ENCODE assay signal across 20 mouse cellular contexts in the genomic region with DNA sequence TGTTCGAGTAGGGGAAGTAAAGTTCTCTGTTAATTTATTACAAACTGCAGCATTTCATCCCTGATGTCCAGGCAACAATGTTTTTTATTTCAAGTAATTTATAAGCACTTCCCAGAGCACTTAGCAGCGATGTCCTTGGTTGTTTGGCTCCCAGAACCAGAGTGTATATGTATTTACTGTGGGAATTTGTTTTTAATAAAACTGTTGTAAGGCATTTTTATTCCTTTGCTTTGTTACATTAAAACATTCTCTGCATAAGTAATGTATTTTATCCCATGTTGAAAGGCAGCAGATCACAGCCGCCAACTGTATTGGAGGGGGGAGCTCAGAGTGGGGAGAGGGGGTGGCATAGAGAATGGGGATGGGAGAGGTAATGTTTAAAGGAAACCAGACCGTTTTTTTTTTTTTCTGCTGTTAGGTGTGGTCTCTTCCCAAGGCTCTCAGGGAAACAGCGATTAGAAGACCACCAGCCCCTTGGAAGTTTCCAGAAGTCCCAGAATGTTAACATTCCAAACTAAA.
DNase-seq lines count a peak whose midpoint lies in the region; ATAC-seq and TF ChIP-seq lines count a peak whose summit lies in the region.
"Had no signal": no experiment of that assay in that cellular context is flagged by ENCODE, and none has a peak within 500 bp of the region (broad histone marks: within the 10 kb centered on the region; RNA-seq: fewer than 3 reads in every experiment).

No protein-coding gene starts in this region.

- ATAC-seq in kidney, postnatal 0 days (replicated peaks; ENCODE audit: low FRiP score, low read depth) = no peak
- ATAC-seq in forebrain, embryonic 11.5 days (replicated peaks; ENCODE audit: low FRiP score) = no peak
- ATAC-seq in neural tube, embryonic 12.5 days (ENCODE audit: low FRiP score, low read depth) = 0 out of 2 replicates have a peak, but pooled peaks have one; percentile 43
- ATAC-seq: midbrain, embryonic 16.5 days had no signal

- no peak for TF ChIP-seq CTCF in kidney, postnatal 0 days (IDR thresholded peaks at IDR 0.05; ENCODE audit: low read depth)
- no peak for TF ChIP-seq CTCF in brain, embryonic 14.5 days (IDR thresholded peaks at IDR 0.05; ENCODE audit: borderline replicate concordance, extremely low read depth, insufficient read depth, insufficient read length)

- DNase-seq in kidney, postnatal 0 days (ENCODE audit: low spot score) = peak; percentile 44
- no peak for DNase-seq in kidney, adult 18-20 months
- peak; percentile 82 for DNase-seq in brain, embryonic 14.5 days (ENCODE audit: low read depth)
- no peak for DNase-seq in forebrain, embryonic 11.5 days (ENCODE audit: low spot score)
- DNase-seq in right cerebral cortex, postnatal 14 days = no peak
- DNase-seq in embryo, embryonic 11 days = no peak
- DNase-seq: cerebellum, adult 8-10 months; heart, adult 18-20 months; kidney, adult 11 months; kidney, postnatal 4 days; lung, postnatal 4 days; right cerebral cortex, postnatal 25 days; thymus, adult 18-20 months had no signal

- H3K9ac ChIP-seq in kidney, postnatal 0 days (ENCODE audit: low read depth, low read length) = no peak overlapping the region
- H3K9ac ChIP-seq in forebrain, embryonic 11.5 days (ENCODE audit: low read length) = no peak overlapping the region
- H3K9ac ChIP-seq in neural tube, embryonic 12.5 days = no peak overlapping the region
- H3K9ac ChIP-seq: heart, embryonic 13.5 days; liver, embryonic 14.5 days; lung, embryonic 15.5 days; stomach, embryonic 15.5 days had no signal

- WGBS in kidney, postnatal 0 days = 35% methylated on average over 5 of the region's 5 CpGs
- 21% methylated on average over 5 of the region's 5 CpGs for WGBS in forebrain, embryonic 11.5 days
- 14% methylated on average over 5 of the region's 5 CpGs for WGBS in neural tube, embryonic 12.5 days

- H3K4me1 ChIP-seq in kidney, postnatal 0 days (replicated peaks; ENCODE audit: insufficient read depth, low read length) = no peaks in the 10 kb centered on the region
- H3K4me1 ChIP-seq in forebrain, embryonic 11.5 days (replicated peaks; ENCODE audit: control insufficient read depth, insufficient read depth, low read length) = peaks cover 19% of the 10 kb centered on the region; the same call in 1 of the 2 replicates
- peaks cover 38% of the 10 kb centered on the region for H3K4me1 ChIP-seq in neural tube, embryonic 12.5 days
- H3K4me1 ChIP-seq: heart, embryonic 13.5 days; lung, embryonic 15.5 days; stomach, embryonic 15.5 days had no signal

- H3K36me3 ChIP-seq in kidney, postnatal 0 days (ENCODE audit: insufficient read depth, low read length) = no peaks in the 10 kb centered on the region
- H3K36me3 ChIP-seq in forebrain, embryonic 11.5 days (ENCODE audit: control insufficient read depth, insufficient read depth, low read length) = no peaks in the 10 kb centered on the region
- no peaks in the 10 kb centered on the region for H3K36me3 ChIP-seq in neural tube, embryonic 12.5 days
- H3K36me3 ChIP-seq: embryonic facial prominence, embryonic 10.5 days; heart, embryonic 13.5 days; lung, embryonic 15.5 days; stomach, embryonic 15.5 days had no signal

- no peak for TF ChIP-seq POLR2A in brain, embryonic 14.5 days (IDR thresholded peaks at IDR 0.05; ENCODE audit: borderline replicate concordance, extremely low read depth, insufficient read depth, insufficient read length, poor library complexity, severe bottlenecking)

- H3K27me3 ChIP-seq in kidney, postnatal 0 days (ENCODE audit: insufficient read depth, low read length) = no peaks in the 10 kb centered on the region
- H3K27me3 ChIP-seq in forebrain, embryonic 11.5 days (ENCODE audit: control insufficient read depth, insufficient read depth, low read length) = no peaks in the 10 kb centered on the region
- no peaks in the 10 kb centered on the region for H3K27me3 ChIP-seq in neural tube, embryonic 12.5 days (replicated peaks)
- H3K27me3 ChIP-seq: lung, embryonic 15.5 days; stomach, embryonic 15.5 days had no signal

- H3K9me3 ChIP-seq in kidney, postnatal 0 days (replicated peaks; ENCODE audit: low read length) = no peaks in the 10 kb centered on the region
- no peaks in the 10 kb centered on the region for H3K9me3 ChIP-seq in forebrain, embryonic 11.5 days (ENCODE audit: control insufficient read depth, low read length)
- no peaks in the 10 kb centered on the region for H3K9me3 ChIP-seq in neural tube, embryonic 12.5 days
- H3K9me3 ChIP-seq: embryonic facial prominence, embryonic 10.5 days; heart, embryonic 13.5 days; lung, embryonic 15.5 days; stomach, embryonic 15.5 days had no signal

- H3K4me3 ChIP-seq in kidney, postnatal 0 days (replicated peaks; ENCODE audit: low read depth, low read length) = no peak overlapping the region
- no peak overlapping the region for H3K4me3 ChIP-seq in forebrain, embryonic 11.5 days (ENCODE audit: low read depth, low read length)
- H3K4me3 ChIP-seq in neural tube, embryonic 12.5 days = no peak overlapping the region
- H3K4me3 ChIP-seq: embryonic facial prominence, embryonic 10.5 days; heart, embryonic 13.5 days; lung, embryonic 15.5 days; stomach, embryonic 15.5 days had no signal

- H3K27ac ChIP-seq in kidney, postnatal 0 days = no peak overlapping the region
- H3K27ac ChIP-seq in forebrain, embryonic 11.5 days (ENCODE audit: low read depth, low read length) = peak overlapping the region; percentile 55; the same call in 1 of the 2 replicates
- no peak overlapping the region for H3K27ac ChIP-seq in neural tube, embryonic 12.5 days
- H3K27ac ChIP-seq: embryonic facial prominence, embryonic 10.5 days; heart, embryonic 13.5 days; liver, embryonic 14.5 days; lung, embryonic 15.5 days; stomach, embryonic 15.5 days had no signal

- H3K4me2 ChIP-seq in kidney, postnatal 0 days (ENCODE audit: low read length) = no peak overlapping the region
- H3K4me2 ChIP-seq in forebrain, embryonic 11.5 days (ENCODE audit: low read depth, low read length, severe bottlenecking) = no peak overlapping the region
- no peak overlapping the region for H3K4me2 ChIP-seq in neural tube, embryonic 12.5 days (replicated peaks)
- H3K4me2 ChIP-seq: heart, embryonic 13.5 days; lung, embryonic 15.5 days; stomach, embryonic 15.5 days had no signal

Comparison
In these comparisons a context has a peak if more than half of its experiments do, and no peak if none do; other contexts are left out.
1. DNase-seq: peak in kidney, postnatal 0 days (single experiment) and brain, embryonic 14.5 days (single experiment); none in kidney, adult 18-20 months (single experiment), forebrain, embryonic 11.5 days (single experiment), right cerebral cortex, postnatal 14 days (single experiment) and embryo, embryonic 11 days (single experiment).